Mouse (Mus musculus) midbrain, embryonic 15.5 days (tissue): ENCODE data around the gene Hmcn1. TPM values are rescaled to one million over a fixed set of nuclear protein-coding genes. Genes with fewer than 3 reads are reported as not detected.

Experiments
- ATAC-seq: fragments of 200-750 bp; cut with Nextera tagmentation; replicated peaks from 2 replicates; pipeline ENCODE4 v1.8.0; 2017; ENCODE audit warnings: moderate TSS enrichment
- H3K27ac ChIP-seq: fragments of 300-500 bp; sonication (generic); 2 replicates; pipeline ENCODE4 v1.5.1; 2015; ENCODE audit warnings: mild to moderate bottlenecking, inconsistent platforms
- H3K27me3 ChIP-seq: fragments of 300-500 bp; sonication (generic); replicated peaks from 2 replicates; pipeline ENCODE4 v1.6.1; 2015; ENCODE audit warnings: inconsistent platforms
- H3K36me3 ChIP-seq: fragments of 300-500 bp; sonication (generic); replicated peaks from 2 replicates; pipeline ENCODE4 v1.6.1; 2015; ENCODE audit warnings: inconsistent platforms
- H3K4me1 ChIP-seq: fragments of 300-500 bp; sonication (generic); 2 replicates; pipeline ENCODE4 v1.6.1; 2015; ENCODE audit warnings: inconsistent platforms
- H3K4me2 ChIP-seq: fragments of 300-500 bp; sonication (generic); 2 replicates; pipeline ENCODE4 v1.6.1; 2015; ENCODE audit warnings: inconsistent platforms, mild to moderate bottlenecking, moderate library complexity
- H3K4me3 ChIP-seq: fragments of 300-500 bp; sonication (generic); 2 replicates; pipeline ENCODE4 v1.5.1; 2015; ENCODE audit warnings: mild to moderate bottlenecking, inconsistent platforms
- H3K9ac ChIP-seq: fragments of 300-500 bp; sonication (generic); 2 replicates; pipeline ENCODE4 v1.6.1; 2015; ENCODE audit warnings: mild to moderate bottlenecking, inconsistent platforms
- H3K9me3 ChIP-seq: fragments of 300-500 bp; sonication (generic); 2 replicates; pipeline ENCODE4 v1.6.1; 2016; ENCODE audit warnings: inconsistent platforms
- WGBS: fragments of 180-500 bp; shearing (Covaris S2); methylation state at CpG from one replicate; pipeline ENCODE4 v1.1.7; 2015; ENCODE audit warnings: mixed read lengths; 5-methylcytosine and 5-hydroxymethylcytosine counted together
- polyA plus RNA-seq: library from polyadenylated mRNA; unstranded; fragments of >200 nt; fragmentation: Nextera tagmentation; extraction: Ambion mirVana; gene quantifications from 2 replicates; pipeline ENCODE4 v1.2.1, GENCODE M21; 2015

The Hmcn1 gene
- polyA plus RNA-seq, result 1.8 and 2.0 TPM in 2 replicates

- Histone ChIP-seq H3K9me3 (no peaks in the 10 kb centered on the region), H3K27ac (0 out of 2 replicates have a peak within 1 kb of the TSS, but pooled peaks have one; percentile 2), H3K4me2 (peak within 1 kb of the TSS; percentile 99), H3K4me3 (peak within 1 kb of the TSS; percentile 51), H3K27me3 (0 out of 2 replicates have a peak, but pooled peaks cover 6% of the 10 kb centered on the region), H3K4me1 (peaks cover 22% of the 10 kb centered on the region), H3K9ac (peak within 1 kb of the TSS; percentile 48), H3K36me3 (no peaks in the 10 kb centered on the region)
- WGBS, result under 1% methylated on average over 38 of the region's 38 CpGs
- ATAC-seq, result peak; percentile 88
Measured at GRCm38 (mm10) chr1:150993162-150994064, at the start of gene Hmcn1. Gene Hmcn1 (minus strand): TSS chr1:150993435.

- WGBS, result 55% methylated on average over 18 of the region's 18 CpGs
- Histone ChIP-seq H3K27me3 (no peaks in the 10 kb centered on the region), H3K4me1 (no peaks in the 10 kb centered on the region), H3K4me3 (no peak overlapping the region), H3K4me2 (no peak overlapping the region), H3K36me3 (no peaks in the 10 kb centered on the region), H3K9me3 (no peaks in the 10 kb centered on the region), H3K27ac (no peak overlapping the region), H3K9ac (no peak overlapping the region)
- ATAC-seq, result no peak
Measured at GRCm38 (mm10) chr1:151040945-151041649, 47.9 kb upstream of the Hmcn1 start.

- Histone ChIP-seq H3K4me2 (no peak overlapping the region), H3K4me1 (no peaks in the 10 kb centered on the region), H3K36me3 (no peaks in the 10 kb centered on the region), H3K9ac (no peak overlapping the region), H3K4me3 (no peak overlapping the region), H3K27me3 (no peaks in the 10 kb centered on the region), H3K27ac (no peak overlapping the region), H3K9me3 (no peaks in the 10 kb centered on the region)
- no peak for ATAC-seq
- WGBS, result 72% methylated on average over 7 of the region's 7 CpGs
Measured at GRCm38 (mm10) chr1:151040290-151040689, 47.1 kb upstream of the Hmcn1 start.

DNA sequence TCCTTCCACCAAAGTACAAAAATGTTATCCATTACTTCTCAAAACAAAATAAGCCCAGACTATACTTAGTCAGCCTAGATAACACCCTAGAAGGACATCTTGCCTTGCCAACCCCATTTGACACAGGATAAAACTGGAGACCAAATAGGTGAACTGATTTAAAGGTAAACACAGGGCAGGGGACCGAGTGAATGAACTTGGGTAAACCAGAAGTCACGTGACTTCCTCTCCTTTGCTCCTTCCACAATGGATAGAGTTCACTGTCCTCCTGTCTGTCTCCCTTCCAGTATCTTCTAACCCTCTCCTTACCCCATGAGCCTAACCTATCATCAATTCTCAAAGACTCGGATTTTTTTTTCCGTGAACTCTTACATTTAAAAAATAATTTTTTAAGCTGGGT, 46.0 kb upstream of the Hmcn1 start:
- H3K27me3 ChIP-seq, result no peaks in the 10 kb centered on the region
- no peak overlapping the region for H3K4me3 ChIP-seq
- H3K9ac ChIP-seq, result no peak overlapping the region
- H3K27ac ChIP-seq, result no peak overlapping the region
- H3K4me2 ChIP-seq, result no peak overlapping the region
- H3K36me3 ChIP-seq, result no peaks in the 10 kb centered on the region
- no peak for ATAC-seq
- H3K4me1 ChIP-seq, result no peaks in the 10 kb centered on the region
- WGBS, result 79% methylated on average over 4 of the region's 4 CpGs
- H3K9me3 ChIP-seq, result no peaks in the 10 kb centered on the region

DNA sequence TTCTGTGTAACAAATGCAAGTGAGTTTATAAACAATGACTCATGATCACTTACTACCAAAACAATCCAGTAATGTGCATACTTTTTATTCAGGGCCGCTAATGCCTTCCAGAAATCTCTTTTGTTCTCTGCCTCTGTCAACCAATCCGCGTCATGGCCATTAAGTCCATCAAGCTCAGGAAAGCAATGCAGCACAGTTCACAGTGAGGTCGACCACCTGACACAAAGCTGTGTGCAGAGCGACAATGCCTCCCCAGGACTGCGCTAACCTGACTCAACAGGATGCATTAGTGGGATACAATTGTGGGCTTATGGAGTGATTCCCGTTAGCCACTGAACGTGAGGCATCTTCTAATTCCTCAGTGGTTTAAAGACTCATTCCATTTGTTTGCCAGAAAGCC, 45.3 kb upstream of the Hmcn1 start:
- Histone ChIP-seq H3K27me3 (no peaks in the 10 kb centered on the region), H3K27ac (no peak overlapping the region), H3K36me3 (no peaks in the 10 kb centered on the region), H3K4me3 (no peak overlapping the region), H3K4me2 (no peak overlapping the region), H3K4me1 (no peaks in the 10 kb centered on the region), H3K9me3 (no peaks in the 10 kb centered on the region), H3K9ac (no peak overlapping the region)
- 0 out of 2 replicates have a peak, but pooled peaks have one; percentile 55 for ATAC-seq
- 25% methylated on average over 8 of the region's 8 CpGs for WGBS

- H3K27me3 ChIP-seq, result no peaks in the 10 kb centered on the region
- 79% methylated on average over 15 of the region's 15 CpGs for WGBS
- no peaks in the 10 kb centered on the region for H3K4me1 ChIP-seq
- H3K9ac ChIP-seq, result no peak overlapping the region
- no peaks in the 10 kb centered on the region for H3K9me3 ChIP-seq
- H3K27ac ChIP-seq, result no peak overlapping the region
- H3K4me2 ChIP-seq, result no peak overlapping the region
- no peak overlapping the region for H3K4me3 ChIP-seq
- H3K36me3 ChIP-seq, result no peaks in the 10 kb centered on the region
- ATAC-seq, result no peak
Measured at GRCm38 (mm10) chr1:151036405-151036985, 43.3 kb upstream of the Hmcn1 start.

DNA sequence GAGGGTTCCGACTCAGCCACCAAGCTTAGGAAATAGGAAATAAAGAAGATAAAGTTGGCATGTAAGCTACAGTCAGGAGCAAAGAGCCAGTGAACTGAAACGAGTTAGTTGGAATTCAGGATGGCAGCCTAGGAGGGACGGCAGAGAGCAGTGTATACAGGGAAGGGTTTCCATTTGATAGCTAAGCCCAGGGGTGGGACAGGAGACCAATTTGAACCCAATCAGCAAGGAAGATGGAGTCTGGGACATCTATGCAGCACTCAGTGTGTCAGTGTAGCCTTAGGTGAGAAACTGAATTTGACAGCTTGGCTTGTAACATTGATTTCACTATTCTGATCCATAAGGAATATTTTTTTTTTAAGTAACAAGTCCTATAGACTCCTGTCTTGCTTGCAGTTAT, 42.5 kb upstream of the Hmcn1 start:
- Histone ChIP-seq H3K4me2 (no peak overlapping the region), H3K4me3 (no peak overlapping the region), H3K4me1 (no peaks in the 10 kb centered on the region), H3K36me3 (no peaks in the 10 kb centered on the region), H3K9me3 (no peaks in the 10 kb centered on the region), H3K27ac (no peak overlapping the region), H3K9ac (no peak overlapping the region), H3K27me3 (no peaks in the 10 kb centered on the region)
- ATAC-seq, result no peak
- WGBS, result 79% methylated on average over 3 of the region's 3 CpGs

- no peaks in the 10 kb centered on the region for H3K4me1 ChIP-seq
- peak; percentile 81 for ATAC-seq
- H3K27ac ChIP-seq, result no peak overlapping the region
- no peak overlapping the region for H3K4me3 ChIP-seq
- H3K27me3 ChIP-seq, result no peaks in the 10 kb centered on the region
- no peaks in the 10 kb centered on the region for H3K9me3 ChIP-seq
- H3K9ac ChIP-seq, result no peak overlapping the region
- WGBS, result 4% methylated on average over 5 of the region's 5 CpGs
- no peak overlapping the region for H3K4me2 ChIP-seq
- no peaks in the 10 kb centered on the region for H3K36me3 ChIP-seq
Measured at GRCm38 (mm10) chr1:151034993-151035592, 41.9 kb upstream of the Hmcn1 start.

DNA sequence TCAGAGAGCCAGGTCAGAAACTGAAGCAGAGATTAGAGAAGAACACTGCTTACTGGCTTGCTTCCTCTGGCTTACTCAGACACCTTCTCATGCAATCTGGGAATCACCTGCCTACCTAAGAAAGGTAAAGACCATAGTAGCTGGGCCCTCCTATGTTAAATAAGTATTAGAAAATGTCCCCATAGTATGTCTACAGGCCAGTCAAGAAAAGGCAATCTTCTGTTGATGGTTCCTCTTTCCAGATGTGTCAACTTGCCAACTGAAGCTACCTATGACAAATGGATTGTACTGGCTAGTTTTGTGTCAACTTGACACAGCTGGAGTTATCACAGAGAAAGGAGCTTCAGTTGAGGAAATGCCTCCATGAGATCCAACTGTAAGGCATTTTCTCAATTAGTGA, 40.1 kb upstream of the Hmcn1 start:
- Histone ChIP-seq H3K9ac (no peak overlapping the region), H3K36me3 (no peaks in the 10 kb centered on the region), H3K4me2 (no peak overlapping the region), H3K27ac (no peak overlapping the region), H3K9me3 (no peaks in the 10 kb centered on the region), H3K4me3 (no peak overlapping the region), H3K4me1 (no peaks in the 10 kb centered on the region), H3K27me3 (no peaks in the 10 kb centered on the region)
- no peak for ATAC-seq

DNA sequence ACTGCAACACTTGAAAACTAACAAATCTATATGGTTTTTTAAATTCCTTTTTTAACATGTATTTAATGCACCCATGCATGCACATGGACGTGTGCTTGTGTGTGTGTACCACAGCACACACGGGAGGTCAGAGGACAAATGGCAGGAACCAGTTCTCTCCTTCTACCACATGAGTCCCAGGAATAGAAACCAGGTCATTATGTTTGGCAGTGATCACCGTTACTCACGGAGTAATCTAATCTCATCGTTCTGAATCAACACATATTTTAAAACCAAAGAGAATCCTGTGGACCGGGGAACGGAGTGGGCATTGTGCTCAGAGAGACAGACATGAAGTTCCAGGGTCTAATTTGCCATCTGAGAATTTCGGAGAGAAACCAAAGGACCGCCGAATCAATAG, 38.3 kb upstream of the Hmcn1 start:
- ATAC-seq, result no peak
- no peak overlapping the region for H3K4me3 ChIP-seq
- no peaks in the 10 kb centered on the region for H3K9me3 ChIP-seq
- no peaks in the 10 kb centered on the region for H3K4me1 ChIP-seq
- no peak overlapping the region for H3K4me2 ChIP-seq
- no peak overlapping the region for H3K27ac ChIP-seq
- no peaks in the 10 kb centered on the region for H3K36me3 ChIP-seq
- 86% methylated on average over 10 of the region's 10 CpGs for WGBS
- no peaks in the 10 kb centered on the region for H3K27me3 ChIP-seq
- H3K9ac ChIP-seq, result no peak overlapping the region

GRCm38 (mm10) chr1:151031086-151031485, 37.9 kb upstream of the Hmcn1 start:
- no peak for ATAC-seq
- H3K27me3 ChIP-seq, result no peaks in the 10 kb centered on the region
- H3K36me3 ChIP-seq, result no peaks in the 10 kb centered on the region
- H3K4me1 ChIP-seq, result no peaks in the 10 kb centered on the region
- no peaks in the 10 kb centered on the region for H3K9me3 ChIP-seq
- 81% methylated on average over 8 of the region's 8 CpGs for WGBS
- no peak overlapping the region for H3K27ac ChIP-seq
- H3K4me3 ChIP-seq, result no peak overlapping the region
- no peak overlapping the region for H3K4me2 ChIP-seq
- no peak overlapping the region for H3K9ac ChIP-seq
